Mouse (Mus musculus) lung, embryonic 16.5 days (tissue): ENCODE measurements around the gene Nlgn1. TPM values are rescaled to one million over a fixed set of nuclear protein-coding genes. Genes with fewer than 3 reads are reported as not detected.

Experiments used
- ATAC-seq: fragments of 200-750 bp; cut with Nextera tagmentation; 2 replicates; pipeline ENCODE4 v1.8.0; 2017; ENCODE audit warnings: low read depth, mild to moderate bottlenecking, moderate library complexity
- H3K27ac ChIP-seq: fragments of 300-500 bp; sonication (generic); 2 replicates; pipeline ENCODE4 v1.5.1; 2014; ENCODE audit warnings: mild to moderate bottlenecking, control low read depth, low read length
- H3K27me3 ChIP-seq: fragments of 300-500 bp; sonication (generic); 2 replicates; pipeline ENCODE4 v1.6.1; 2014; ENCODE audit warnings: low read depth, low read length, mixed read lengths; ENCODE audit not compliant: control insufficient read depth, insufficient read depth
- H3K36me3 ChIP-seq: fragments of 300-500 bp; sonication (generic); 2 replicates; pipeline ENCODE4 v1.6.1; 2014; ENCODE audit warnings: low read length; ENCODE audit not compliant: control insufficient read depth, insufficient read depth
- H3K4me1 ChIP-seq: fragments of 300-500 bp; sonication (generic); replicated peaks from 2 replicates; pipeline ENCODE4 v1.6.1; 2014; ENCODE audit warnings: low read length, mixed read lengths; ENCODE audit not compliant: control insufficient read depth, insufficient read depth
- H3K4me2 ChIP-seq: fragments of 300-500 bp; sonication (generic); 2 replicates; pipeline ENCODE4 v1.6.1; 2014; ENCODE audit warnings: low read depth, low read length, control low read depth
- H3K4me3 ChIP-seq: fragments of 300-500 bp; sonication (generic); 2 replicates; pipeline ENCODE4 v1.5.1; 2014; ENCODE audit warnings: mild to moderate bottlenecking, low read length, control low read depth
- H3K9ac ChIP-seq: fragments of 300-500 bp; sonication (generic); 2 replicates; pipeline ENCODE4 v1.6.1; 2014; ENCODE audit warnings: low read length, control low read depth
- H3K9me3 ChIP-seq: fragments of 300-500 bp; sonication (generic); 2 replicates; pipeline ENCODE4 v1.6.1; 2016; ENCODE audit warnings: low read length; ENCODE audit not compliant: control insufficient read depth
- WGBS: fragments of 180-500 bp; shearing (Covaris S2); extraction: QIAGEN DNeasy Blood & Tissue Kit; methylation state at CpG from one replicate; pipeline ENCODE4 v1.1.7; 2014; 5-methylcytosine and 5-hydroxymethylcytosine counted together
- polyA plus RNA-seq: library from polyadenylated mRNA; unstranded; fragments of >200 nt; fragmentation: Nextera tagmentation; extraction: Ambion mirVana; gene quantifications from 2 replicates; pipeline ENCODE4 v1.2.1, GENCODE M21; 2015

The Nlgn1 gene
- polyA plus RNA-seq, 1 experiment from 2014 or later, result 1.0 TPM

DNA sequence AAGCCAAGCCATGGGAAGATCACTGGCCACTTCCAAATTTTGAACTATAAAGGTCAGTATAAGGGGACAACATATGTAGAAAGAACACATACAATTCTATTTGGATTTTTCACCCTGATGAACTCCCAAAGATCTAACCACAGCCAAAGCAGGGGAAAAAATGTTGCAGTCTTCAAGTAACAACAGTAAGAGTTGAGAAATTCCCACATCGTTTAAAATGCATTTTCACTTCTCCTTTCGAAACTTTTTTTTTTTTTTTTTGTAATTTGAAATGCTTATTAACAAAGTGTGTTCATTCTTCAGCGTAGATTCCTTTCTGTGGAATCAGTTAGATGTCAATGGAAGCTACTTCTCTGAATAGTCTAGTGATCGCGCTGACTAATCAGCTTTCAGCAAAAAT lies 610.8 kb downstream of the Nlgn1 start:
- Histone ChIP-seq H3K4me1 (no peaks in the 10 kb centered on the region), H3K4me3 (no peak overlapping the region), H3K27ac (no peak overlapping the region), H3K9me3 (no peaks in the 10 kb centered on the region), H3K36me3 (no peaks in the 10 kb centered on the region), H3K27me3 (no peaks in the 10 kb centered on the region), H3K9ac (no peak overlapping the region), H3K4me2 (no peak overlapping the region)
- no peak for ATAC-seq
- 79% methylated on average over 5 of the region's 5 CpGs for WGBS

GRCm38 (mm10) chr3:25707380-25707779 lies 624.9 kb downstream of the Nlgn1 start:
- ATAC-seq, result no peak
- Histone ChIP-seq H3K9ac (no peak overlapping the region), H3K4me3 (no peak overlapping the region), H3K4me2 (no peak overlapping the region), H3K4me1 (no peaks in the 10 kb centered on the region), H3K9me3 (no peaks in the 10 kb centered on the region), H3K27me3 (no peaks in the 10 kb centered on the region), H3K27ac (no peak overlapping the region), H3K36me3 (no peaks in the 10 kb centered on the region)
- 29% methylated on average over 2 of the region's 2 CpGs for WGBS

DNA sequence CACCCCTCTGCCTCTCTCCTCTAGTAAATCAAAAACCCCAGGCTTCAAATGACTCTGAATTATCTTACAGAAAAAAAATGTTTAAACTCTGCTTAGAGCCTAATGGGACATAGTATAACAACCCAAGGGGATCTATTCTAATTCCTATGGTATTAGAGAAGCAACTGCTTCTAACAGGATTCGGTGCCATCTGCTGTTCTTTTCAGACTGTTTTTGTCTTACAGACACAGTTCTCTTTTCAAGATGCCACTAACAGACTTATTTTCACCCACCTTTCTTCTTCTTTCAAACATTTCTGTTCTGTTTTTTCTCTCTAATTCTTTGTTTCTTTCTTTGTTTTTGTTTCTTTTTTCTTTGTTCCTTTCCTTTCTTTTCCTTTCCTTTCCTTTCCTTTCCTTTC lies 635.0 kb downstream of the Nlgn1 start:
- Histone ChIP-seq H3K9ac (no peak overlapping the region), H3K36me3 (no peaks in the 10 kb centered on the region), H3K9me3 (no peaks in the 10 kb centered on the region), H3K4me3 (no peak overlapping the region), H3K4me1 (no peaks in the 10 kb centered on the region), H3K27ac (no peak overlapping the region), H3K27me3 (no peaks in the 10 kb centered on the region), H3K4me2 (no peak overlapping the region)
- ATAC-seq, result no peak
- 69% methylated on average over 1 of the region's 1 CpGs for WGBS

- Histone ChIP-seq H3K4me2 (no peak overlapping the region), H3K27ac (no peak overlapping the region), H3K9ac (no peak overlapping the region), H3K36me3 (no peaks in the 10 kb centered on the region), H3K4me1 (no peaks in the 10 kb centered on the region), H3K27me3 (no peaks in the 10 kb centered on the region), H3K9me3 (no peaks in the 10 kb centered on the region), H3K4me3 (no peak overlapping the region)
- ATAC-seq, result no peak
- 57% methylated on average over 6 of the region's 6 CpGs for WGBS
Measured at GRCm38 (mm10) chr3:25688789-25689464, 643.3 kb downstream of the Nlgn1 start.

DNA sequence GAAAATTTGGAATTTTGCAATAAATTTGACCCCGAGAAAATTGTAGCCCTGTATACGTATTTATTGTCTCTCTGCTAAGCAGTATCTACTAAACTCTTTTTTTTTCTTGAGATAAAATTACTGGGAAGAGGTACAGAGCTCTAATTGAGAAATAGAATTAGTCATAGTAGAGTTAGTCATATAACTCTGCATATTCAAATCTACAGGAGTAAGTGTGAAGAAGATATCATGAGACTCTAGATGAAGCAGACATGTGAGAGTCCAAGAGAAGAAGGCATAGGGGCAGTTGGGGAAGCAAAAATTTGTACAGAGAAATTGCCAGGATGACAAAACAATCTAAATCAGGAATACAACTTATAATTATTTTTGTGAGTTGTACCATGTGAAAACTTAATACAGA lies 648.6 kb downstream of the Nlgn1 start:
- Histone ChIP-seq H3K27me3 (no peaks in the 10 kb centered on the region), H3K36me3 (no peaks in the 10 kb centered on the region), H3K4me2 (no peak overlapping the region), H3K9ac (no peak overlapping the region), H3K27ac (no peak overlapping the region), H3K9me3 (no peaks in the 10 kb centered on the region), H3K4me1 (no peaks in the 10 kb centered on the region), H3K4me3 (no peak overlapping the region)
- WGBS, result 78% methylated on average over 2 of the region's 2 CpGs
- ATAC-seq, result no peak

GRCm38 (mm10) chr3:25679373-25679772 lies 652.9 kb downstream of the Nlgn1 start:
- no peak overlapping the region for H3K4me2 ChIP-seq
- H3K4me1 ChIP-seq, result no peaks in the 10 kb centered on the region
- no peak overlapping the region for H3K9ac ChIP-seq
- H3K36me3 ChIP-seq, result no peaks in the 10 kb centered on the region
- 49% methylated on average over 2 of the region's 2 CpGs for WGBS
- ATAC-seq, result peak; percentile 52
- H3K27me3 ChIP-seq, result no peaks in the 10 kb centered on the region
- no peak overlapping the region for H3K27ac ChIP-seq
- H3K9me3 ChIP-seq, result no peaks in the 10 kb centered on the region; the same call in 1 of the 2 replicates
- no peak overlapping the region for H3K4me3 ChIP-seq

DNA sequence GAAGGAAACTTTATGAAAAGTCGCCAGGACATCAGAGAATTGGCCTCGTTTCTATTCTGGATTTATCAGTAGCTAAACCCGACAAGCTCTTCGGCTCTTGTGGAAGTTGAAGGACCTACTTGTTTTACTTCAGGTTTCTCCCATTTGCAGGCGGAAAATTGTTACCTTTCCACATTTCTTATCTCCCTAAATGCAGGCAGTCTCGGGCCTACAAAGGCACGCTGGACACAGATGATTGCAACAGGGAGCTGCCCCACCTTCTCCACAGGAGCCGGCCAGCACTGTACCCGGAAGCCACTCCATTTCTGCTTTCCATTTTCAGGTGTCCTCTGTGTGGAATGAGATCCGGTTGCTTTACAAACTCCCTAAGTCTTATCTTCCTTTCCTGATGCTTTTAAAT lies 656.4 kb downstream of the Nlgn1 start:
- no peaks in the 10 kb centered on the region for H3K4me1 ChIP-seq
- H3K9me3 ChIP-seq, result no peaks in the 10 kb centered on the region; the same call in 1 of the 2 replicates
- no peak overlapping the region for H3K4me3 ChIP-seq
- no peak overlapping the region for H3K9ac ChIP-seq
- no peak for ATAC-seq
- WGBS, result 72% methylated on average over 10 of the region's 10 CpGs
- H3K36me3 ChIP-seq, result no peaks in the 10 kb centered on the region
- H3K4me2 ChIP-seq, result no peak overlapping the region
- no peak overlapping the region for H3K27ac ChIP-seq
- no peaks in the 10 kb centered on the region for H3K27me3 ChIP-seq

GRCm38 (mm10) chr3:25675069-25675468 lies 657.2 kb downstream of the Nlgn1 start:
- ATAC-seq, result no peak
- Histone ChIP-seq H3K9me3 (no peaks in the 10 kb centered on the region; the same call in 1 of the 2 replicates), H3K27me3 (no peaks in the 10 kb centered on the region), H3K27ac (no peak overlapping the region), H3K4me2 (no peak overlapping the region), H3K4me3 (no peak overlapping the region), H3K36me3 (no peaks in the 10 kb centered on the region), H3K4me1 (no peaks in the 10 kb centered on the region), H3K9ac (no peak overlapping the region)
- 41% methylated on average over 3 of the region's 3 CpGs for WGBS

DNA sequence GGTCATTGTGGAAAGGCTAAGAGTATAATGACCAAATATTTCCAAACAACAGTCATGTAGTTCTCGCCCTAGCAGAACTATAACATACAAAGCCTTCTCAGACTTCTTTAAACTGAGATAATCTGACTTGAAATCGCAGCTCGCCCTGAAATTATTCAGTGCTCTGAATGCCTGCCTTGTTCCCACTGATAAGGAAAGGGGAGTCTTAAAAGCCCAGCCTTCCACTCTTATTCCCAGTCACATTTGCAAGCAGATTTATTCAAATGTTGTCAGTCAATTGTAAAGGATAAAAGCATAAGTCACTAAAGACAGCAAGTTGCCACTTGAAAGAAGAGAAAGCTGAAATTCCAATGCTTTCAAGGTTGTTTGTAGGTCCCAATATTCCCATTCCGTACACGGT lies 658.9 kb downstream of the Nlgn1 start:
- Histone ChIP-seq H3K9me3 (no peaks in the 10 kb centered on the region; the same call in 1 of the 2 replicates), H3K4me2 (no peak overlapping the region), H3K9ac (no peak overlapping the region), H3K4me3 (no peak overlapping the region), H3K4me1 (no peaks in the 10 kb centered on the region), H3K27ac (no peak overlapping the region), H3K27me3 (no peaks in the 10 kb centered on the region), H3K36me3 (no peaks in the 10 kb centered on the region)
- WGBS, result 48% methylated on average over 5 of the region's 5 CpGs
- ATAC-seq, result no peak

DNA sequence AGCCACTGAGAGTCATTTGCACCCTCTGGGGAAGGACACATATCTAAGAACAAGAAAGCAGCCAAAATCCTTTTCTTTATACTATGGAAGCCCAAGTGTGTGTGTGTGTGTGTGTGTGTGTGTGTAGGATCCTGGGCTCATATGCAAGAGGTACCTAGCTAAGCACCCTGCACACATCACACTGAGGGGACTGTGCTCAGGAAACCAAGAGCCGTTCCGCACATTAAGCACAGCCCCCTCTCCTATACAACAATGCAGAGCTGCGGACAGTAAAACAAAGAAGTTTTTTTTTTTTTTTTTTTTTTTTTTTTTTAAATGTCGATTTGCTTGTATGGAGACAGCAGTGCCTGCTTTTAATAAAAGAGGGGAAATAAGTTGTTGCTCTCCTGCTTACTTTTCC lies 659.5 kb downstream of the Nlgn1 start:
- no peaks in the 10 kb centered on the region for H3K27me3 ChIP-seq
- no peak overlapping the region for H3K4me3 ChIP-seq
- H3K4me2 ChIP-seq, result no peak overlapping the region
- H3K9ac ChIP-seq, result no peak overlapping the region
- H3K4me1 ChIP-seq, result no peaks in the 10 kb centered on the region
- no peaks in the 10 kb centered on the region; the same call in 1 of the 2 replicates for H3K9me3 ChIP-seq
- 67% methylated on average over 4 of the region's 4 CpGs for WGBS
- no peak for ATAC-seq
- no peaks in the 10 kb centered on the region for H3K36me3 ChIP-seq
- H3K27ac ChIP-seq, result no peak overlapping the region
